Mouse (Mus musculus): ENCODE measurements around the gene Rap2a. TPM values are rescaled to one million over a fixed set of nuclear protein-coding genes. Genes with fewer than 3 reads are reported as not detected.

Rap2a gene
- 0.70 TPM for polyA plus RNA-seq (2017; shearing (Covaris generic))

GRCm38 (mm10) chr14:120477982-120478568, at the start of gene Rap2a:
Rap2a (plus strand) TSS chr14:120478444.

Other genes with a start within 250 kb of the Rap2a start
- gene Mbnl2, start 202.8 kb upstream of the Rap2a start, polyA plus RNA-seq (2017; shearing (Covaris generic)): 70.5 TPM

Measured in activated CD4-positive, CD25-positive, alpha-beta regulatory T cell, adult 9 weeks (primary cell).